Mouse (Mus musculus) inflammation-experienced regulatory T-cells, adult 16 weeks (primary cell): Measurements from ENCODE around the gene Pafah2. TPM values are rescaled to one million over a fixed set of nuclear protein-coding genes. Genes with fewer than 3 reads are reported as not detected.

ENCODE experiments used
- polyA plus RNA-seq: library from polyadenylated mRNA; unstranded; fragments of 100-300 nt; shearing (Covaris generic); gene quantifications from one replicate; pipeline ENCODE4 v1.2.1, GENCODE M21; 2017

Gene Pafah2
- 2.5 TPM for polyA plus RNA-seq

GRCm38 (mm10) chr4:134395977-134396825 lies at the start of gene Pafah2:
Pafah2 (plus strand) TSS chr4:134396320.

GRCm38 (mm10) chr4:134383750-134384149 lies 12.4 kb upstream of the Pafah2 start, which contains the start of gene Extl1:
Extl1 (minus strand) TSS chr4:134383850.

GRCm38 (mm10) chr4:134468215-134468575 lies 72.1 kb downstream of the Pafah2 start, which contains the start of gene Stmn1:
Stmn1 (plus strand) TSS chr4:134468320.

Other genes starting within 250 kb of the Pafah2 start
- gene Cep85, start 209.2 kb upstream of the Pafah2 start, polyA plus RNA-seq, result 89.6 TPM
- not detected for gene Gm7534, start 193.3 kb upstream of the Pafah2 start, polyA plus RNA-seq
- gene Catsper4, start 168.9 kb upstream of the Pafah2 start, polyA plus RNA-seq, result not detected
- gene Cnksr1, start 157.9 kb upstream of the Pafah2 start, polyA plus RNA-seq, result not detected
- gene E130218I03Rik, start 152.7 kb upstream of the Pafah2 start, polyA plus RNA-seq, result 9.3 TPM
- 15.7 TPM for gene Zfp593, start 150.7 kb upstream of the Pafah2 start, polyA plus RNA-seq
- not detected for gene Gm30191, start 149.4 kb upstream of the Pafah2 start, polyA plus RNA-seq
- not detected for gene Grrp1, start 142.2 kb upstream of the Pafah2 start, polyA plus RNA-seq
- 27.9 TPM for gene Pdik1l, start 108.4 kb upstream of the Pafah2 start, polyA plus RNA-seq
- not detected for gene Trim63, start 81.2 kb upstream of the Pafah2 start, polyA plus RNA-seq
- gene Slc30a2, start 53.1 kb upstream of the Pafah2 start, polyA plus RNA-seq, result 1.1 TPM
- 2.0 TPM for gene Extl1, start 12.5 kb upstream of the Pafah2 start, polyA plus RNA-seq
- gene Stmn1, start 72.0 kb downstream of the Pafah2 start, polyA plus RNA-seq, result 89.1 TPM
- 33.4 TPM for gene Paqr7, start 100.4 kb downstream of the Pafah2 start, polyA plus RNA-seq
- gene Aunip, start 114.7 kb downstream of the Pafah2 start, polyA plus RNA-seq, result 0.91 TPM
- 129 TPM for gene Mtfr1l, start 139.1 kb downstream of the Pafah2 start, polyA plus RNA-seq
- 1.2 TPM for gene Selenon, start 155.8 kb downstream of the Pafah2 start, polyA plus RNA-seq